Mouse (Mus musculus) MEL (cell line): ENCODE results near the gene Gm42421. TPM values are rescaled to one million over a fixed set of nuclear protein-coding genes. Genes with fewer than 3 reads are reported as not detected.

Experiments
- DNase-seq: peaks from one replicate; pipeline ENCODE4 v3.0.0; 2011; ENCODE audit warnings: low read depth, low spot score
- H3K27ac ChIP-seq: 2 replicates; pipeline ENCODE4 v1.5.1; 2012; ENCODE audit warnings: low read depth, mild to moderate bottlenecking, control low read depth, low read length, moderate library complexity; ENCODE audit not compliant: control insufficient read depth
- H3K27me3 ChIP-seq, 2 experiments: fragments of 150-350 bp in 1 of 2; sonication (generic) in 1 of 2; 2 replicates each; pipeline ENCODE4 v1.6.1; 2012; ENCODE audit warnings: low read length in 2 of 2, mild to moderate bottlenecking in 2 of 2, improper control_type of control experiment in 1 of 2, moderate library complexity in 1 of 2; ENCODE audit not compliant: insufficient read depth in 2 of 2, control insufficient read depth in 1 of 2
- H3K36me3 ChIP-seq, 2 experiments: 2 replicates each; pipeline ENCODE4 v1.6.1; 2012 to 2014; ENCODE audit warnings: low read length in 2 of 2, improper control_type of control experiment in 1 of 2, inconsistent platforms in 1 of 2, mild to moderate bottlenecking in 1 of 2; ENCODE audit not compliant: insufficient read depth in 2 of 2, control insufficient read depth in 1 of 2
- H3K4me1 ChIP-seq, 2 experiments: fragments of 150-350 bp in 1 of 2; sonication (generic) in 1 of 2; 2 replicates each; pipeline ENCODE4 v1.6.1; 2012; ENCODE audit warnings: low read length in 2 of 2, improper control_type of control experiment in 1 of 2, mild to moderate bottlenecking in 1 of 2; ENCODE audit not compliant: insufficient read depth in 2 of 2, control insufficient read depth in 1 of 2
- H3K4me3 ChIP-seq, 2 experiments: fragments of 150-350 bp in 1 of 2; sonication (generic) in 1 of 2; 2 replicates each; pipeline ENCODE4 v1.5.1; 2012; ENCODE audit warnings: low read depth in 2 of 2, low read length in 2 of 2, mild to moderate bottlenecking in 2 of 2, moderate library complexity in 2 of 2, control low read depth in 1 of 2, improper control_type of control experiment in 1 of 2; ENCODE audit not compliant: control insufficient read depth in 1 of 2, insufficient read depth in 1 of 2
- H3K79me2 ChIP-seq: 2 replicates; pipeline ENCODE4 v1.6.1; 2012; ENCODE audit warnings: mild to moderate bottlenecking, low read length, moderate library complexity; ENCODE audit not compliant: control insufficient read depth, poor library complexity, insufficient read depth
- H3K9ac ChIP-seq: 2 replicates; pipeline ENCODE4 v1.6.1; 2012; ENCODE audit warnings: low read depth, mild to moderate bottlenecking, control low read depth, low read length, moderate library complexity; ENCODE audit not compliant: control insufficient read depth, poor library complexity, severe bottlenecking
- H3K9me3 ChIP-seq: fragments of 150-350 bp; sonication (generic); replicated peaks from 2 replicates; pipeline ENCODE4 v1.6.1; 2012; ENCODE audit warnings: mild to moderate bottlenecking, low read length, improper control_type of control experiment, moderate library complexity; ENCODE audit not compliant: insufficient read depth
- CHD2 ChIP-seq: IDR thresholded peaks from 2 replicates; pipeline ENCODE4 v1.6.1; 2011; ENCODE audit warnings: low read length, improper control_type of control experiment
- EP300 ChIP-seq, 2 experiments: IDR thresholded peaks; 2 replicates each; pipeline ENCODE4 v1.6.1; 2011; ENCODE audit warnings: improper control_type of control experiment in 2 of 2, low read length in 2 of 2, low read depth in 1 of 2, mild to moderate bottlenecking in 1 of 2
- USF2 ChIP-seq, 2 experiments: IDR thresholded peaks; 2 replicates each; pipeline ENCODE4 v1.6.1; 2011 to 2012; ENCODE audit warnings: improper control_type of control experiment in 2 of 2, low read length in 2 of 2, borderline replicate concordance in 1 of 2, inconsistent platforms in 1 of 2, low read depth in 1 of 2, mild to moderate bottlenecking in 1 of 2; ENCODE audit not compliant: insufficient read depth in 1 of 2
- ZMIZ1 ChIP-seq: IDR thresholded peaks from 2 replicates; pipeline ENCODE4 v1.6.1; 2012; ENCODE audit warnings: low read depth, mild to moderate bottlenecking, inconsistent platforms, low read length, improper control_type of control experiment, moderate library complexity
- polyA plus RNA-seq, 2 experiments: library from polyadenylated mRNA; stranded (reverse) in 1 of 2; unstranded in 1 of 2; fragments of >175 nt in 1 of 2; fragments of >200 nt in 1 of 2; gene quantifications; 2 replicates each; pipeline versions ENCODE4 v1.2.1 to v1.2.4; 2012; ENCODE audit warnings: low replicate concordance in 2 of 2, low read depth in 1 of 2; ENCODE audit not compliant: insufficient read length in 2 of 2, insufficient read depth in 1 of 2, missing spikeins in 1 of 2
- total RNA-seq: library from RNA; depleted of rRNA; stranded (reverse); fragments of 300-350 nt; gene quantifications from 2 replicates; pipeline ENCODE4 v1.2.3, GENCODE M21; 2012; rRNA removed

Gene Gm42421
- total and polyA plus RNA-seq, 3 experiments, result 0.39 to 0.84 TPM; not detected in 1

GRCm38 (mm10) chr5:143985381-143985780 lies 57.4 kb downstream of the Gm42421 start:
- H3K9me3 ChIP-seq, result no peaks in the 10 kb centered on the region
- H3K4me3 ChIP-seq, result no peak overlapping the region
- no peak for DNase-seq
- no peaks in the 10 kb centered on the region for H3K27me3 ChIP-seq
- no peak overlapping the region for H3K9ac ChIP-seq
- no peaks in the 10 kb centered on the region for H3K79me2 ChIP-seq
- TF ChIP-seq ZMIZ1 (no peak), USF2 (IDR thresholded peaks at IDR 0.05; ENCODE audit: borderline replicate concordance in 1 of 2, insufficient read depth in 1 of 2, low read depth in 1 of 2, low read length in 2 of 2) (no peak), CHD2 (no peak), EP300 (IDR thresholded peaks at IDR 0.05; ENCODE audit: low read depth in 1 of 2, low read length in 2 of 2) (no peak)
- peaks cover 3 to 7% of the 10 kb centered on the region in 2 experiments; a peak in 3 of 4 replicates for H3K4me1 ChIP-seq
- no peak overlapping the region for H3K27ac ChIP-seq
- peaks cover 4 to 8% of the 10 kb centered on the region in 2 experiments; a peak in 3 of 4 replicates for H3K36me3 ChIP-seq

Other genes with a start within 250 kb of the Gm42421 start
- gene Usp42, start 195.9 kb upstream of the Gm42421 start, total RNA-seq, result 7.8 and 8.1 TPM in 2 replicates
- 10 to 100 TPM in 1 of 2 experiments, not detected in 1; 18.6 TPM for gene Usp42, start 195.9 kb upstream of the Gm42421 start, polyA plus RNA-seq
- gene Eif2ak1, start 110.4 kb upstream of the Gm42421 start, total RNA-seq, result 13.9 and 14.8 TPM in 2 replicates
- gene Eif2ak1, start 110.4 kb upstream of the Gm42421 start, polyA plus RNA-seq, result 10 to 100 TPM; 26.7 to 33.5 TPM
- gene Ankrd61, start 30.5 kb upstream of the Gm42421 start, total RNA-seq, result 0.19 TPM in 1 of 2 replicates, not detected in the other
- gene Ankrd61, start 30.5 kb upstream of the Gm42421 start, polyA plus RNA-seq, result under 1 TPM in 1 of 2 experiments, not detected in 1; 0.64 TPM
- gene Aimp2, start 18.3 kb upstream of the Gm42421 start, total RNA-seq, result 113 and 134 TPM in 2 replicates
- gene Aimp2, start 18.3 kb upstream of the Gm42421 start, polyA plus RNA-seq, result 100 to 1,000 TPM in 1 of 2 experiments, not detected in 1; 142 TPM
- gene Pms2, start 18.2 kb upstream of the Gm42421 start, total RNA-seq, result 16.5 and 17.7 TPM in 2 replicates
- gene Pms2, start 18.2 kb upstream of the Gm42421 start, polyA plus RNA-seq, result 10 to 100 TPM in 1 of 2 experiments, not detected in 1; 17.3 TPM
- 0.04 TPM in 1 of 2 replicates, not detected in the other for gene Rsph10b, start 4.9 kb downstream of the Gm42421 start, total RNA-seq
- gene Rsph10b, start 4.9 kb downstream of the Gm42421 start, polyA plus RNA-seq, result under 1 TPM in 1 of 2 experiments, not detected in 1; 0.17 TPM
- 56.0 and 61.7 TPM in 2 replicates for gene Ccz1, start 86.7 kb downstream of the Gm42421 start, total RNA-seq
- gene Ccz1, start 86.7 kb downstream of the Gm42421 start, polyA plus RNA-seq, result 100 to 1,000 TPM in 1 of 2 experiments, 10 to 100 TPM in 1; 58.0 to 166 TPM
- gene Ocm, start 98.5 kb downstream of the Gm42421 start, total RNA-seq, result not detected in 2 replicates
- not detected for gene Ocm, start 98.5 kb downstream of the Gm42421 start, polyA plus RNA-seq
- gene Lmtk2, start 172.3 kb downstream of the Gm42421 start, total RNA-seq, result 14.2 and 14.8 TPM in 2 replicates
- 10 to 100 TPM in 1 of 2 experiments, not detected in 1; 12.6 TPM for gene Lmtk2, start 172.3 kb downstream of the Gm42421 start, polyA plus RNA-seq